Mouse (Mus musculus): ENCODE measurements around the gene Hcn2.

Gene Hcn2

GRCm38 (mm10) chr10:79708668-79709067 is 7.8 kb upstream of the Hcn2 start:
- DNase-seq (ENCODE audit: low read depth, low spot score): no peak

- no peak for DNase-seq (ENCODE audit: low read depth, low spot score)
These were observed 7.1 kb upstream of the Hcn2 start for GRCm38 (mm10) chr10:79709307-79709706.

GRCm38 (mm10) chr10:79712029-79712428 is 4.4 kb upstream of the Hcn2 start:
- DNase-seq (ENCODE audit: low read depth, low spot score): peak; percentile 71

- peak; percentile 71 for DNase-seq (ENCODE audit: low read depth, low spot score)
These were observed 3.8 kb upstream of the Hcn2 start for GRCm38 (mm10) chr10:79712499-79713126.

GRCm38 (mm10) chr10:79713163-79713562 is 3.3 kb upstream of the Hcn2 start:
- DNase-seq (ENCODE audit: low read depth, low spot score): no peak

- no peak for DNase-seq (ENCODE audit: low read depth, low spot score)
These were observed 1.4 kb upstream of the Hcn2 start for GRCm38 (mm10) chr10:79714996-79715395.

GRCm38 (mm10) chr10:79716988-79717355 is 538 bp downstream of the Hcn2 start:
- DNase-seq (ENCODE audit: low read depth, low spot score): peak; percentile 40

- peak; percentile 48 for DNase-seq (ENCODE audit: low read depth, low spot score)
These were observed 1.4 kb downstream of the Hcn2 start for GRCm38 (mm10) chr10:79717640-79718357.

GRCm38 (mm10) chr10:79721089-79721488 is 4.7 kb downstream of the Hcn2 start:
- DNase-seq (ENCODE audit: low read depth, low spot score): no peak

- DNase-seq (ENCODE audit: low read depth, low spot score): no peak
These were observed 6.6 kb downstream of the Hcn2 start for GRCm38 (mm10) chr10:79723047-79723446.

GRCm38 (mm10) chr10:79723692-79724091 is 7.3 kb downstream of the Hcn2 start:
- DNase-seq (ENCODE audit: low read depth, low spot score): no peak

- DNase-seq (ENCODE audit: low read depth, low spot score): peak; percentile 70
These were observed 9.7 kb downstream of the Hcn2 start for GRCm38 (mm10) chr10:79726090-79726489.

GRCm38 (mm10) chr10:79728323-79729249 is 12.2 kb downstream of the Hcn2 start:
- DNase-seq (ENCODE audit: low read depth, low spot score): no peak

- no peak for DNase-seq (ENCODE audit: low read depth, low spot score)
These were observed 13.0 kb downstream of the Hcn2 start for GRCm38 (mm10) chr10:79729357-79729965.

GRCm38 (mm10) chr10:79732500-79732899 is 16.1 kb downstream of the Hcn2 start:
- peak; percentile 41 for DNase-seq (ENCODE audit: low read depth, low spot score)

GRCm38 (mm10) chr10:79733847-79734246 is 17.4 kb downstream of the Hcn2 start:
- no peak for DNase-seq (ENCODE audit: low read depth, low spot score)

GRCm38 (mm10) chr10:79735361-79735760 is 18.9 kb downstream of the Hcn2 start:
- no peak for DNase-seq (ENCODE audit: low read depth, low spot score)

GRCm38 (mm10) chr10:79736706-79737105 is 20.3 kb downstream of the Hcn2 start:
- DNase-seq (ENCODE audit: low read depth, low spot score): no peak

- peak; percentile 26 for DNase-seq (ENCODE audit: low read depth, low spot score)
These were observed 21.8 kb downstream of the Hcn2 start for GRCm38 (mm10) chr10:79738259-79738658.

- DNase-seq (ENCODE audit: low read depth, low spot score): no peak
These were observed 22.8 kb downstream of the Hcn2 start for GRCm38 (mm10) chr10:79739234-79739633.

- no peak for DNase-seq (ENCODE audit: low read depth, low spot score)
These were observed 24.4 kb downstream of the Hcn2 start for GRCm38 (mm10) chr10:79740863-79741262.

GRCm38 (mm10) chr10:79743161-79743560 is 26.7 kb downstream of the Hcn2 start:
- no peak for DNase-seq (ENCODE audit: low read depth, low spot score)
